Comparison of ENCODE assay signal across 10 mouse cellular contexts in the genomic region with DNA sequence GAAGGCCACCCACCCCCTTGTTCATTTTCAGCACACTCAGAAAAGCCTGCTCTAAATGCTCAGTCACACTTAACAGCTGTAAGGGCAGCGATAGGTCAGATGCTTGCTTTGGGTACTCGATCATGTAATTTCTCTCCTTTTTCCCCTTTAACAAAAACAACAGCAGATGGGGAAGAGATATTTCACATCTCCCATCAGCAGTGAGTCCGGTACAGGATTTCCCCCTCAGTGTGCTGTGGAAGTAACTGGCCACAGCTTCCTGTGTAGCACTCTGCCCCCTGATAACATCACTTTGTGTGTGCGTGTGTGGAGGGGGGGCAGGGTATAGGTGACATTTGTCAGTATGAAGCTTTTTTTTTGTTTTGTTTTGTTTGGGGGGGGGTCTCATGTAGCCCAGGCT.
DNase-seq lines count a peak whose midpoint lies in the region; ATAC-seq and TF ChIP-seq lines count a peak whose summit lies in the region.
"Had no signal": no experiment of that assay in that cellular context is flagged by ENCODE, and none has a peak within 500 bp of the region (broad histone marks: within the 10 kb centered on the region; RNA-seq: fewer than 3 reads in every experiment).

No protein-coding gene starts in this region.

- peaks cover 48% of the 10 kb centered on the region for H3K4me1 ChIP-seq in G1E (ENCODE audit: insufficient read depth, low read depth, low read length)
- H3K4me1 ChIP-seq in heart, embryonic 13.5 days = peaks cover 58% of the 10 kb centered on the region
- H3K4me1 ChIP-seq in midbrain, embryonic 10.5 days = peaks cover 33% of the 10 kb centered on the region

- H3K36me3 ChIP-seq in G1E (replicated peaks) = no peaks in the 10 kb centered on the region
- H3K36me3 ChIP-seq in heart, embryonic 13.5 days = no peaks in the 10 kb centered on the region
- H3K36me3 ChIP-seq in midbrain, embryonic 10.5 days = no peaks in the 10 kb centered on the region
- H3K36me3 ChIP-seq: limb, embryonic 15.5 days had no signal

- TF ChIP-seq CTCF in G1E (IDR thresholded peaks at IDR 0.05; ENCODE audit: low read depth, low read length) = no peak

- no peak overlapping the region for H3K4me2 ChIP-seq in heart, embryonic 13.5 days
- H3K4me2 ChIP-seq: limb, embryonic 15.5 days had no signal

- H3K9ac ChIP-seq in heart, embryonic 13.5 days = no peak overlapping the region
- H3K9ac ChIP-seq: limb, embryonic 15.5 days had no signal

- DNase-seq in kidney, adult 9 months = peak; percentile 34
- no peak for DNase-seq in kidney, postnatal 4 days
- DNase-seq in G1E (ENCODE audit: low spot score) = peak; percentile 21
- DNase-seq in naive thymus-derived CD4-positive, alpha-beta T cell, adult 2 months (ENCODE audit: low read depth) = peak; percentile 61
- DNase-seq in cerebellum, postnatal 25 days = no peak
- no peak for DNase-seq in left cerebral cortex, adult 8-10 months (ENCODE audit: low spot score in 2 of 2)
- DNase-seq in midbrain, embryonic 10.5 days (ENCODE audit: low spot score) = no peak
- DNase-seq: right cerebral cortex, postnatal 25 days had no signal

- H3K27me3 ChIP-seq in G1E (ENCODE audit: insufficient read depth, low read length) = peaks cover 12% of the 10 kb centered on the region; the same call in 1 of the 2 replicates
- H3K27me3 ChIP-seq in heart, embryonic 13.5 days (replicated peaks) = no peaks in the 10 kb centered on the region
- H3K27me3 ChIP-seq in midbrain, embryonic 10.5 days (ENCODE audit: low read depth, poor library complexity, severe bottlenecking) = no peaks in the 10 kb centered on the region
- H3K27me3 ChIP-seq: limb, embryonic 15.5 days had no signal

- H3K27ac ChIP-seq in heart, embryonic 13.5 days (replicated peaks) = 0 out of 2 replicates have a peak overlapping the region, but pooled peaks have one; percentile 97
- no peak overlapping the region for H3K27ac ChIP-seq in midbrain, embryonic 10.5 days (replicated peaks)
- H3K27ac ChIP-seq: limb, embryonic 15.5 days had no signal

- H3K9me3 ChIP-seq in G1E (replicated peaks) = peaks cover 7% of the 10 kb centered on the region
- peaks cover 3% of the 10 kb centered on the region; the same call in 1 of the 2 replicates for H3K9me3 ChIP-seq in heart, embryonic 13.5 days
- no peaks in the 10 kb centered on the region for H3K9me3 ChIP-seq in midbrain, embryonic 10.5 days (replicated peaks)
- H3K9me3 ChIP-seq: limb, embryonic 15.5 days had no signal

- ATAC-seq in G1E (ENCODE audit: extremely low read depth, insufficient number of reproducible peaks, low FRiP score, poor library complexity, severe bottlenecking) = peak; percentile 79
- no peak for ATAC-seq in heart, embryonic 13.5 days (ENCODE audit: extremely low read depth, insufficient number of reproducible peaks, low FRiP score, low TSS enrichment)

- no peak overlapping the region for H3K4me3 ChIP-seq in G1E (ENCODE audit: low read depth, low read length)
- no peak overlapping the region for H3K4me3 ChIP-seq in heart, embryonic 13.5 days
- no peak overlapping the region for H3K4me3 ChIP-seq in midbrain, embryonic 10.5 days
- H3K4me3 ChIP-seq: limb, embryonic 15.5 days had no signal

- WGBS in heart, embryonic 13.5 days = 31% methylated on average over 4 of the region's 4 CpGs
- WGBS in midbrain, embryonic 10.5 days = 77% methylated on average over 4 of the region's 4 CpGs

Comparison
In these comparisons a context has a peak if more than half of its experiments do, and no peak if none do; other contexts are left out.
1. DNase-seq: peak in kidney, adult 9 months (single experiment), G1E (single experiment) and naive thymus-derived CD4-positive, alpha-beta T cell, adult 2 months (single experiment); none in kidney, postnatal 4 days (0 of 2), cerebellum, postnatal 25 days (0 of 2), left cerebral cortex, adult 8-10 months (0 of 2) and midbrain, embryonic 10.5 days (single experiment).